Mouse (Mus musculus) adrenal gland, adult 2 months (tissue): Measurements from ENCODE around the gene Cdpf1. TPM values are rescaled to one million over a fixed set of nuclear protein-coding genes. Genes with fewer than 3 reads are reported as not detected.
"Not testable (repeated sequence)": the region's sequence is repeated elsewhere in the genome, so short reads cannot be mapped to it uniquely, and the experiment has no call there.

ENCODE experiments used
- DNase-seq: peaks from one replicate; pipeline ENCODE4 v3.0.0; 2021
- polyA plus RNA-seq: library from polyadenylated mRNA; depleted of rRNA; stranded (reverse); fragments of >200 nt; gene quantifications from 2 replicates; pipeline ENCODE4 v1.2.3, GENCODE M21; 2012
- total RNA-seq, 2 experiments: library from RNA; stranded (reverse); gene quantifications; 2 replicates each; pipeline ENCODE4 v1.2.3; 2021

Gene Cdpf1
- total and polyA plus RNA-seq, 3 experiments: 22.5 to 56.0 (median 23.5) TPM

DNA sequence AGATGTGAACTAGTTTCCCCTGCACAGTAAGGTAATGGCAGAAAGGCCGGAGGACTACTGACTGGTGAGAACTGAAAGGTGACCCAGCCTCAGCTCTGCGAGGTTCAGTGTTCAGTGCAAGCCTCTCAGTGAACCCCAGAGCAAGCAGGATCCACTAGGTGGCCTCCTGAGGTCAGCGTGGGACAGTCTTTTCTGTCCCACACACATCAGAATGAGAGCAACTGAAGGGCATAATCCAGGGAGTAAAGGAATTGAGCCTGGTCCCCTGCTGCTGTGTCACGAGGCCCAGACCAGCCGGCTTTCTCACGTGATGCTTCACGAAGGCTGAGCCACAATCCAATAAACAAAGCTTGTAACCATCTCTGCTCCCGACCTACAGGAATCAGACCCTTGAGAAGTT is 3.1 kb downstream of the Cdpf1 start:
- no peak for DNase-seq

DNA sequence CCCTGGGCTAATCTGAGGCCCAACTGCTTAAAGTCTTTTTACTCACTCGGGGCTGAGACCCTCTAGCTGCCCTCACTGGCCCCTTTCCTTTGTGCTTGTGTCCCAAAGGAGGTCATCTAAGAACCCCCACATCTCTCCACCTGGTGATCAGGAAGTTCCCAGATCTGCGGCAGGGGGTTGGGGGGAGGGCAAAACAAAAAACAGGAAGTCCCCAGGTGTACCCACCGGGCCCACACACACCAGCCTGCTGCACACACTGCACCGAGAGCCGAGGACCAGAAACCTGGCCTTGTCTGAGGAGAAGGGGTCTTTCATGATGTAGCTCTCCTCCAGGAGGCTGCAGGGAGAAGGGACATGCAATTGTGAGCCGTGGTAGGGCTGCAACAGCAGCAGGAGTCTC is 3.5 kb downstream of the Cdpf1 start:
- no peak for DNase-seq

DNA sequence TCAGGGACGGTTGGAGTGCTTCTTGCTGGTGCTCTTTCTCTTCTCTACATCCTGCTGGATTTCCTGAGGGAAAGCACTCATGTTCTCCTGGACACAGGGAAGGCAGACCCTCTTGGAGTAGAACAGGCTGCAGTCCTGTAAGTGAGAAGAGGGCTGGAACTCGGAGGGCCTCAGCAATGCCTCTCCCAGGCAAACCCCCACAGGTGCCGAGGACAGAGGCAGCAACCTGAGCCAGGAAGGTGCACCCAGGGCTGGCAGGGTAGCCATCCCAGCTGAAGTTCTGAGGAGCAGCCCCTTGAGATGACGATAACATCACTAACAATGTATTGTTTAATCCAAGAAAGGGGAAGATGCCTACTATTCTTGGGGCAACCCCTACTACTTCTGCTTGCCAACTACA is 4.1 kb downstream of the Cdpf1 start:
- no peak for DNase-seq

DNA sequence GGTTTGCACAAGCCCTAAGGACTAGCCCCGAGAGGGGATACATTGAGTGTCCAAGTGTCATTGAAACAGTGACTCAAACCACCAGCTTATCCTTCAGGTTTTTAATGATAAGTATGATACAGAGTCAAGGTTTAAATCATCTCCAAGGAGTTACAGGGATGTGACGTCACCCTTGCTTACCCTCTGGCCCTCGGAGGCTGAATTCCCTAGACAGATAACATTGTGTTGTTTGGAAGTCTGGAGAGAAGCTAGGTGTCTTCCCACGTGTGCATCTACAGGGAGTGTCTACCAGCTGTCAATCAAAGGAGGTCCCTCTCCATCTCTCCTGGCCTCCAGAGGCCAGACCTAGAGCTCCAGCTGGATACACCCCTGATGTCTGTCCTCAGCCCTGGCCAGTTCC is 4.6 kb downstream of the Cdpf1 start:
- peak; percentile 15 for DNase-seq

DNA sequence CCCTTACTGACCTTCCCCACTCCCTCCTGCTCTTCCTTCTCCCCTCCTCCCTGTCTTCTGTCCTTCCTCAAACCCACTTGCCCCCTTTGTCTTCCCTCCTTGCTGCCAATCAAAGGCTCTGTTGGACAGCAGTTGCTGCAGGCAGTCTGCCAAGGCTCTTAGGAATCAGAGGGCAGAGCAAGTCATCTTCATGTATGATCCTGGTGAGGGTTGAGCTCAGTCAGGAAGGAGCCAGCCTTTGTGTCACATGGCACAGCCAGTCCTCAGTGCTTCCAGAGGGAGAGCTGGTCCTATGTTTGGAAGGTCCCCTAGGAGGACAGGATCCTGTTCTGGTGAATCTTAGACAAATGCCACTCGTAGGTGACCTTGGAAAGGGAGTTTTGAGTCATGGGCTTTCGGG is 8.6 kb downstream of the Cdpf1 start:
- peak; percentile 55 for DNase-seq

DNA sequence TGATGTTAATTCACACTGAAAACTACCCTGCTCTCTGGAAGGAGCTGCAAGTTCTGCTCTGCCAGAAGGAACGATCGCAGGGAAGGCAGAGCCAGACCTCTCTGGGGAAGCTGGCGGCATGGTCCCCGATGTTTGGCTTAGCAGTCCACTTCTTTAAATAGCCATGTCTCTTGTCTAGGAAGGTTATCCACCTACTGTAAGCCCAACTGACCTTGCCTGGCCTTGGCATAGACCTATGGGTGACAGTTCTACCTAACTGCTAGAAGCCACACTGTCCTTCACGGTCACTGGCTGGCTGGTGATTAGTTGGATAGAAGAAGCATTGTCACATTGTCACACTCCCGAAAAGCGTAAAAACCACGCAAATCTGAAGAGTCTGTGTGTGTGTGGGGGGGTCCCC is 12.8 kb downstream of the Cdpf1 start:
- DNase-seq: no peak

DNA sequence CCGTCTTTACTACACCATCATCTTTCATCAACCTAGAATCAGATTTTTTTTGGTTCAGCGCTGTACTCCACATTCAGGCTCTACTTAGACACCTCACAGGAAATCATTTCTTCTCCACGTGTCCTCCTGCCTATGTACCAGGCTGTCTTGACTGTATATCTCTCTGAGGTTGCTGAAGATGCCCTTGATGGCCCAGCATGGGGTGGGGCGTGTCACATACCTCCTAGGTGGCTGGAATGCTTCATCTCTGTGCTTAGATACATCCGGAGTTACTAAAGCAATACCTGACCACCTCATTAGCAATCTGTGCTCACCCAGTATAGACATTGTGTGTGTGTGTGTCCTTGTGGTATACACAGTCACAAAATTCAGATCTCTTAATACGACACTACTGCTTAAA is 16.0 kb downstream of the Cdpf1 start:
- DNase-seq: no peak

DNA sequence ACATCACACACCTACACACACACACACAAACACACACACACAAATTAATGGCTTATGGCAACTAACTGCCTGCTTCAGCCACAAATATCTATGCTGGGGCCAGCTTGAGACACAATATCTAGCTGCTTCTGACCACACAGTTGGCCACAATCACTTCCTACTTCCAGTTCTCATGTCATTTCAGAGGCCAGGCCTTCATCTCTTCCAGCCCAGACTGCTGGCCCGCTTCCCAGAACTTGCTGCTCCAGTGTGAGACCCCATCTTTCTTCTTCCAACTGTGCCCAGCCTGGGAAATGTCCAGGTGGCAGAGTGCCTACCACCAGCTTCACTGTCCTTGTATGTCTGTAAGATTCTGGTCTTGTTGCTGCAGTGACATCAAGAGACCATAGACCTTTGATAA is 18.7 kb downstream of the Cdpf1 start:
- peak; percentile 44 for DNase-seq

DNA sequence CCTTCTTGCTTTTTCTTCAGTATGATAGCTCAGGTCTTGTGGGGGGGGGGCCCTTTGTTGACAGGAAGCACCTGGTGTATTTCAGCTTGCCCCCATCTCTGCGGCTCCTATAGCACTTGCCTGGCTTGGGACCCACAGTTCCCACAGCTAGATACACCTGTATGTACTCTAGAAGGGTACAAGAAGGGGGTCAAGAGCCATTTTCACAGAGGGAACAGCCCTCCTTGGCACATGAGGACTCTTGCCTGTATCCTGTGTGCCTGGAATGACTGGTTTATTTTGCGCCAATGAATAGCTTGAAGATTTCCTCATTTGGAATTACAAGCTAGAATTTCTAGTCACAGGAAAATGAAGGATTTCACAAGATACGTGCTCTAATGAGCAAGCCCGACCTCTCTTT is 20.0 kb downstream of the Cdpf1 start:
- no peak for DNase-seq

DNA sequence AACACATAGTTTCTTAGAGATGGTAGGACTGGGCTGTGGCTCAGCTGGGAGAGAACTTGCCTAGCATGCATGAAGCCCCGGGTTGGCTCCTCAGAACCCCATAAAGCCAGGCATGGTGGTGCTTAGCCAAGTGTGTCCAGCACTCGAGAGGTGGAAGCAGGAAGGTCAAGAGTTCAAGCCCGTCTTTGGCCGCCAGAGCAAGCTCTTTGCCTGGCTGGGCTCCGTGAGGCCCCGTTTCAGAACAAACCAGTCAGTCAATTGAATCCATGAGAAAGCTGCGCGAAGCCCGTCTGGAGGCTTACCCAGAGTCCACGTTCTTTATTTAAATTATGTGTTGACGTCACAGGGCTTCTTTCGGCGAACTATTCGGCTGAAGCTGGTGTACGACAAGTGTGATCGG is 22.9 kb downstream of the Cdpf1 start:
- no peak for DNase-seq

DNA sequence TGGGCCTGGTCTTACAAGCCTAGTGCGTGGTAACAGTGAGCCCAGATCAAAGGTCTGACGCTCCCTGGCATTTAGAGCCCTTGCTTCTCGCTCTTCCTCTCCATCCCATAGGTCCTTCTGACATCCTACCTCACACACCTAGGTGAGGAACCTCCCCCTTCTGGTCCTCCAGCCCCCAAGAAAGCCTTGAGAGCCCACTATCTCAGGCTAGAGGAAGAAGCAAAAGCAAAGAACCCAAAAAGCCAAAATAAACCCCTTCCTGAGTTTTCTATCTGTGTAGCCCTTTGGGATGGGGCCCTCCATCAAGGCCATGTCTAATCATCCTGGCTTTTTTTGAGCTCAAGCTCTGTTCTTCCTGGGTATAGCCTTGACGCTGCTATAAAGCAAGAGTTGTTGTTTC is 23.4 kb downstream of the Cdpf1 start:
- no peak for DNase-seq

DNA sequence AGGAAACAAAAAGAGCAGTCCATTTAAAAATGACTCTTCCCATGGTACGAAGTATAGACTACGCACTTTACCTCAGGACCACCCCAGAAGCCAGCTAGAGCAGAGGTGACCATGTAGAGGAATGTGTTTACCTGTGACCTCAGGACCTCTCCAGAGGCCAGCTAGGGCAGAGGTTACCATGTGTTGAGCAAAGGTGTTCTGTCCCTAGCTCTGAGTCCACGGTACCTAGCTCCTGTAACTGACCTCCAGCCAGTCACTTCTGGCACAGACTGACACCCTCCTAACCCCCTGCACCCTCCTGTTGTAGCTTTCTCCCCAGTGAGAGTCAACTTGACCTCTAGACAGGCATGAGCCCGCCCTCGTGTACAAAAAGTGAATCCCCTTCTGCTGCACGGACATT is 24.0 kb downstream of the Cdpf1 start:
- DNase-seq: no peak

DNA sequence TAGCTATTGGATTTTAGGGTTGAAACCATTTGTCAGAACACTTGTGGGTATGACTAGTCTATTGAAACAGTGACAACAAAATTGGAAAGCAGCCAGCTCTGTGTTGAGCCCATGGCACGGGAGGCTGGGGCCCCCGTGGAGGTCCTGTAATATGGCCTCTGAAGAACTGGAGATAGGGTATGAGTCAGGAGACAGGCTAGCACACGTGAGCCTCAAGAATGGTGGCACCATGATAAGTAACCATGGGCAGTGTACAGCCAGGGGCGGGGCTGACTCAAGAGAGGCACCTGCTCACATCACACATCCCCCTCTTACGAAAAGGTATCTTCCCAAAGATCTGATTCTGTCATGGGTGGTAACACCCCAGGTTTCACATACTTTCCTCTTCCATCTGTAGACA is 24.8 kb downstream of the Cdpf1 start:
- DNase-seq: no peak

DNA sequence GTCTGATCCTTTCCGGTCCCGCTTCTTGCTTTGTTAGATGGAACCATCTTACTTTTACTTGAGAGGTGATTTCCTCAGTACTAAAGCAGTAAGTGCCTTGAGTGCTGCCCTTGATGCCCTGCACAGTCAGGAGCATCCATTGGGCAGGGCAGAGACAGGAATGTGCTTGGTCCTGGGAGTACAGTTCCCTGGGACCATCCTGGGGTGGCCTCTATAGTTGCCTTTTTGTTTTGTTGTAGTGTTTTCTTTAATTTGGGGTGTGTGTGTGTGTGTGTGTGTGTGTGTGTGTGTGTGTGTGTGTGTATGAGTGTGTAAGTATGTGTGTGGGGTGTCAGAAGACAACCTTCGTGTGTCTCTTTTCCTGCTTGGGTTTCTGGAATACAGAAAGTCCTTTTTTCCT is 27.2 kb downstream of the Cdpf1 start:
- no peak for DNase-seq

DNA sequence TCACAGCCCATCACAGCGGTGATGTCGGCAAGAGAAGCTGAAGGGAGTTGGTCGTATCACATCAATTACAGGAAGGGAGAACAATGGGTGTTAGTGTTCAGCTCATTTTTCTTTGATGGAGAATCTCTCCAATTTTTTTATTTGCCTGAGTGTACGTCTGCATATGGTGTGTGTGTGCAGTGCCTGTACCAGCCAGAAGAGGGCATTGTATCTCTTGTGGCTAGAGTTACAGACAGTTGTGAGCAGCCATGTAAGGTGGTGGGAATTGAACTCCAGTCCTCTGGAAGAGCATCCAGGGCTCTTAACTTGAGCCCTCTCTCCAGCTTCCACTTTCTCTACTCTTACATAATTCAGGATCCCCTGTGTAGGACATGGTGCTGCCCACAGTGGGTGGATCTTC is 28.4 kb downstream of the Cdpf1 start:
- DNase-seq: no peak

DNA sequence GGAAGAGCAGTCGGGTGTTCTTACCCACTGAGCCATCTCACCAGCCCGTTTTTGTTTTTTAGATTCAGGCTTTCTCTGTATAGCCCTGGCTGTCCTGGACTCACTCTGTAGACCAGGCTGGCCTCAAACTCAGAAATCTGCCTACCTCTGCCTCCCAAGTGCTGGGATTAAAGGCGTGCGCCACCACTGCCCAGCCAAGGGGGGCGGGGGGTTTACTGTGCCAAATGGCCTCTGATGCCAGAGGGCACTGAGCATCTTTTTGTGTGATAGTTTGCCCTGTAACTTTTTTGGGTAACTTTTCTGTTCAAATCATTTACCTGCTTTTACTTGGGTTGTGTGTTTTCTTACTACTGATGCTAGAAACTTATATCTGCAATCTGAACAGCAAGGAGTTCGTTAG is 32.6 kb downstream of the Cdpf1 start:
- DNase-seq: not testable (repeated sequence)

DNA sequence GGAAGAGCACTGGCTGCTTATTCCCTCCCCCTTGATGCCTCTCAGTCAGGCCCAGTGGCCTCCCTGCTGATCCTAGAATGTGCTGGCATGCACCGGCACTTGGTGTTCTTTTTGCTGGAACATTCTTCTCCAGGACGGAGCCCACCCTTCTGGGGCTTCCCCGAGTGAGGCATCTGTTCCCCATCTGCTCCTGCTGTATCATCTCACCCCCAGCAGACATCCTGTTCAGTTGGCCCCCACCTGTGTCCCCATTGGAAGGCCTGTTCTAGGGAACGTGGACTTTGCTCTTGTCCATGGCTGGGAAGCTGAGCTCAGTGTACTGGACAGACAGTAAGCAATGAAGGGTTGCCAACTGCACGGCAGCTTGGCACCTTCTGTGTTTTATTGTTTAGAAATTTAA is 34.7 kb downstream of the Cdpf1 start:
- DNase-seq: no peak

DNA sequence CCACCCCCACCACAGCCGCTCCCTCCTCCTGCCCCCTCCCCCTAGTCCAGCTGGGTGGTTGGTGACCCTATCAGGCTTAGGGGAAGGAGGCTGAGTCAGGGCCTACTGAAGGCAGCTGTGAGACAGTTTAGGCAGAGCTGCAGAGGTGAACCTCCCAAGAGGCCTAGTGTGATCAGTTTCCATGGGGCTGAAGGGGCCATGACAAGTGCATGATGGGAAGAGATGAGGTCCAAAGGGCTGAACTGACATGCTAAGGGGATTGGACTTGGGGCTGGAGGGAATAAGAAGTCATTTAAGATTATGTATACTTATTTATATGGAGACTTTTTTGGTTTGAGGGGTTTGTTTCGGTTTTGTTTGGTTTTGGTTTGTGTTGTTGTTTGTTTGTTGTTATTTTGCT is 35.3 kb downstream of the Cdpf1 start:
- no peak for DNase-seq

DNA sequence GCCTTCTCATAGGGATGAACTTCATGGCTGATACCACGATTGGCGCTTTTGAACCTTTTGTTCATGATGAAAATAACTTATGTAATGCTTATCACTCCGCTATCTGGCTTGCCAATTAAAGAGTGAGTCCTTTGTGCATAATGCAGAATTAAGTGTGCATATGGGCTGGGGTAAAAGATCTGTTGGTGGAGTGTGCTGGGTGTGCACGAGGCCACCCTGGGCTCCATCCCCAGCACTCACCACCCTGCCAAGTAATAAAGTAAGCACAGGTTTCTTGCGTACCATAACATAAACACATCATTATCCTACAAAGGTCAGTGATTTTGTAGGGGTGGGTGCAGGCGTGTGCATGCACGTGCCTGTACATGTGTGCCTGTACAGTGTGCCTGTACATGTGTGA is 36.5 kb downstream of the Cdpf1 start:
- no peak for DNase-seq

DNA sequence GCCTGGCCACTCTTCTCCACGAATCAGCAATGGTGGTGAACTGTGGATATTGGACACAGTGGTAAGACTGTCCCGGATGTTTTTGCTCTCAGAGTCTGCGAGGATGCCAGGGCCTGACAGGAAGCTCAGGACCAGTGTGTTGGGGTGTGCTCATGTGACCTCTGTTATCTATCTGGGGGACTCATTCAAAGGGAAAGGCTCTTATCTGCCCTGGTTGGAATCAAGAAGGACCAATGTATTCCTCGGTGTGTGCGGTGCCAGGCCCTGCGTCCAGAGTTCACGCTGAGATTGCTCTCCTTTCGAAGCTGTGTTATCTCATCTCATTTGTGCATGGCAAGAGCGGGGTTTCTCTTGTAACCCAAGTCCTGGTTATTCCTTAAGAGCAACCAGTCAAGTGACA is 37.1 kb downstream of the Cdpf1 start:
- no peak for DNase-seq

DNA sequence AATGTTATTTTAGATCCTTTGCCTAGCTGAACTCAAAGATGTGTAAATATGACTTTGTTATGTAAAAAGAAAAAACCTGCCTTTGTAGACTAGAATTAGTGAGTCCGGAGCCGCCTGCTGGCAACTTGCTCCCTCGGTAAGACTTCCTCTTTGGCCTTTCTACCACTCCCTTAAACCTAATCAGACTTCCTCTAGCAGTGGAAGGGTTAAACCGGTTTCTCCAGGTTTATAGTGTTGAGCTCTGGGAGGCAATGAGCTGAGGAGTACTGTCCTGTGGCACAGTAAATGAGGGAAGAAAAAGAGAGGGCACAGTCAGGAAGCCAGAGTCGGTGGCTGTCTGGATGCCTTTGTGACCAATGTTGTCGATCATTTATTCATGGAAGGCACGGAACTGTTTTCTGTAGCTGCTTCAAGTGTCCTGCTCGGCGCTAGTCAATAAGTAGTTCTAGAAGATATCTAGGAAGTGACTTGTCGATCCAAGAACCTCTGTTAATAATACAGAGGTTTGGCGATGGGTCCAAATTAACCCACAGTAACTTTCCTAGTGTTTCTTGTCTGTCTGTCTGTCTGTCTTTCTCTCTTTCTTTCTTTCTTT is 39.3 kb downstream of the Cdpf1 start:
- no peak for DNase-seq

DNA sequence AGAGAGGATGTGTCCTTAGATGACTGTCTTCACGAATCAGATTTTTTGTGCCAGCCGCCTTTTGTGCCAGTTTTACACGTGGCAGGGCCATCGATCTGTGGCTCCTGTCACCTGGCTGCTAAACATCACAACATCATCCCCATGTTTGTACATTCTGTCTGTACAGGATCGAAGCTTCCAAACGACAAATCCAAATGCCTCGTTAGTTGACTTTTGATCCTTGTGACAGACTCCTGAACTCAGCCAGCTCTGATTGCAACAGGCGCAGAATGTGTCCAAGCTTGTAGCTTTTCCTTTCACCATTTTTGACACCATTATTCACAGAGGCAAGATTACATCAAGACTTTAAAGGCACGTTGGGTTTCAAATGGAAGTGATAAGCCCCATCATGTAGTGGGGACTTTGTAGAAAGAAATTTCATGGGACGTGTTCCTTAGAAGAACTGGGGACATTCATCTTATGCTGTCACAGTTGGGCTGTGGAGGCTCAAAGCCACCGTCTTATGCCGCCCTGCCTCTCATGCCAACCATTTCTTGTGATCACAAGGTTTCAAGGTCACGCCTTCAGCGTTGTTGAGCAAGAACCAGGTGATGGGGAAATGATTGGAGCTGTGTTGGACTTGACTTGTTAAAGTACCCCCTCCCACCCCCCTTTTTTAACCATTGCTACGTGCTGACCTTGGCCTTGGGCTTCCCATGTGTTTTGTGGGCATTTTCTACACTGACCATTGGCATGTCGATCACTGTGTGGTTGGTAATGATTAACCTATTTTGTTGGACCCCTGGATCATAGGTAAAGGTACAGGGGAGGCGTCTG is 40.0 kb downstream of the Cdpf1 start:
- peak; percentile 38 for DNase-seq

DNA sequence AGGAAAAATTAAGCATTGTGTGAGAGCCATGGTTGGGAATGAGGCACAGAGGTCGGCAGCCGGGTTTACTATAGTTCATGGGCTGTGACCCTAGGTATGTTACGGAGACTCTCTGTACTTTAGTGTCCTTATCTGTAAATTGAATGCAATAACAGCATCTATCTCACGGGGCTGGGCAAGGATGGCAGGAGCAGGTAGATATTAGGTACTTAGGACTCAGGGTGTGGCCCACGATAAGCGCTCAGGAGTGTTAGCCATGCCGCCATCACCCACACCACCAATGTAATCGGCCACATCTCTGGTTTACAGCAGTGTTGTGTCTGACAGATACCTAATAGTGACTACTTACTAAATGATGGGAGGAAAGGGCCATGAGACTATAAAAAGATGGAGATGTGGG is 42.5 kb downstream of the Cdpf1 start:
- DNase-seq: no peak

DNA sequence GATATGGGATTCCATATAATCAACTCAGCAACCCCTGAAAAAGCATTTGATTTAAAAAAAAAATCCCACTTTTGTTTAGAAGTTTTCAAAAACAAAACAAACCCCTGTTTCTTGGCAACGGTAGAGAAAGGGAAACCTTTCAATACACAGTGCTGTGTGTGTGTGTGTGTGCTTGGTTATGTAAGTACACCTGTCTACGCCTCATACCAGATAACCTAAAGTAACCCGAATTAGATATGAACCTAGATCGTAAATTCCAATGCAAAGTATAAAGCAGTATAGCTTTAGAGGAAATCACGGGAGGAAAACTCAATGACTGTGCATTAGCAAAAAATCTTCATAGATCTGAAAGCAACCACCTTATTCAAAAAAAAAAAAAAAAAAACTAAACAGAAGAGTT is 44.8 kb downstream of the Cdpf1 start:
- no peak for DNase-seq
